9 mouse cellular contexts compared by ENCODE assay signal in genomic region chr15:95757169-95757568, GRCm38 (mm10). TPM values are rescaled to one million over a fixed set of nuclear protein-coding genes. Genes with fewer than 3 reads are reported as not detected.
DNase-seq lines count a peak whose midpoint lies in the region; ATAC-seq and TF ChIP-seq lines count a peak whose summit lies in the region.
"Had no signal": no experiment of that assay in that cellular context is flagged by ENCODE, and none has a peak within 500 bp of the region (broad histone marks: within the 10 kb centered on the region; RNA-seq: fewer than 3 reads in every experiment).

No protein-coding gene starts in this region.

- no peaks in the 10 kb centered on the region for H3K9me3 ChIP-seq in midbrain, embryonic 14.5 days (ENCODE audit: control insufficient read depth, low read length)
- H3K9me3 ChIP-seq in midbrain, embryonic 15.5 days = no peaks in the 10 kb centered on the region
- H3K9me3 ChIP-seq in embryonic facial prominence, embryonic 13.5 days = no peaks in the 10 kb centered on the region
- H3K9me3 ChIP-seq: liver, embryonic 15.5 days had no signal

- no peak overlapping the region for H3K4me2 ChIP-seq in midbrain, embryonic 14.5 days (ENCODE audit: low read length)
- H3K4me2 ChIP-seq in midbrain, embryonic 15.5 days = no peak overlapping the region
- no peak overlapping the region for H3K4me2 ChIP-seq in embryonic facial prominence, embryonic 13.5 days
- H3K4me2 ChIP-seq: liver, embryonic 15.5 days had no signal

- H3K4me1 ChIP-seq in midbrain, embryonic 14.5 days (ENCODE audit: control insufficient read depth, insufficient read depth, low read length) = no peaks in the 10 kb centered on the region
- H3K4me1 ChIP-seq in midbrain, embryonic 15.5 days = no peaks in the 10 kb centered on the region
- H3K4me1 ChIP-seq in embryonic facial prominence, embryonic 13.5 days = peaks cover 5% of the 10 kb centered on the region
- peaks cover 28% of the 10 kb centered on the region for H3K4me1 ChIP-seq in thymus, adult 2 months (replicated peaks; ENCODE audit: control insufficient read depth, insufficient read depth, low read length)
- H3K4me1 ChIP-seq: liver, embryonic 15.5 days had no signal

- no peak overlapping the region for H3K4me3 ChIP-seq in midbrain, embryonic 14.5 days (replicated peaks; ENCODE audit: low read depth, low read length)
- H3K4me3 ChIP-seq in midbrain, embryonic 15.5 days = no peak overlapping the region
- no peak overlapping the region for H3K4me3 ChIP-seq in embryonic facial prominence, embryonic 13.5 days
- no peak overlapping the region for H3K4me3 ChIP-seq in thymus, adult 2 months (ENCODE audit: control insufficient read depth, insufficient read depth, low read length)
- H3K4me3 ChIP-seq: liver, embryonic 15.5 days had no signal

- intact Hi-C loops in heart, postnatal 25 days (cut with DNase I) = no loop called here

- no peaks in the 10 kb centered on the region for H3K27me3 ChIP-seq in midbrain, embryonic 14.5 days (ENCODE audit: control insufficient read depth, insufficient read depth, low read length)
- no peaks in the 10 kb centered on the region; the same call in 1 of the 2 replicates for H3K27me3 ChIP-seq in midbrain, embryonic 15.5 days (replicated peaks)
- 0 out of 2 replicates have a peak, but pooled peaks cover 5% of the 10 kb centered on the region for H3K27me3 ChIP-seq in embryonic facial prominence, embryonic 13.5 days
- H3K27me3 ChIP-seq in thymus, adult 2 months (ENCODE audit: control insufficient read depth, insufficient read depth, low read length) = no peaks in the 10 kb centered on the region
- H3K27me3 ChIP-seq: liver, embryonic 15.5 days had no signal

- ATAC-seq in midbrain, embryonic 14.5 days (ENCODE audit: low FRiP score, low TSS enrichment) = no peak
- no peak for ATAC-seq in midbrain, embryonic 15.5 days (replicated peaks)
- ATAC-seq in embryonic facial prominence, embryonic 13.5 days (ENCODE audit: insufficient number of reproducible peaks, insufficient read depth, low FRiP score, low TSS enrichment, low read depth) = no peak

- TF ChIP-seq POLR2A in thymus, adult 2 months (IDR thresholded peaks at IDR 0.05; ENCODE audit: control insufficient read depth, extremely low read depth, insufficient read depth, low read length, poor library complexity) = peak; percentile 61

- WGBS in midbrain, embryonic 14.5 days = 73% methylated on average over 10 of the region's 10 CpGs
- 62% methylated on average over 10 of the region's 10 CpGs for WGBS in midbrain, embryonic 15.5 days
- WGBS in embryonic facial prominence, embryonic 13.5 days = 44% methylated on average over 10 of the region's 10 CpGs
- 5% methylated on average over 10 of the region's 10 CpGs for WGBS in thymus, adult 2 months

- no peaks in the 10 kb centered on the region for H3K36me3 ChIP-seq in midbrain, embryonic 14.5 days (ENCODE audit: control insufficient read depth, insufficient read depth, low read length)
- H3K36me3 ChIP-seq in midbrain, embryonic 15.5 days (replicated peaks) = no peaks in the 10 kb centered on the region
- H3K36me3 ChIP-seq in embryonic facial prominence, embryonic 13.5 days = no peaks in the 10 kb centered on the region
- H3K36me3 ChIP-seq in thymus, adult 2 months (ENCODE audit: control insufficient read depth, insufficient read depth, low read length) = no peaks in the 10 kb centered on the region
- H3K36me3 ChIP-seq: liver, embryonic 15.5 days had no signal

- 0 out of 2 replicates have a peak, but pooled peaks have one; percentile 17 for TF ChIP-seq CTCF in thymus, adult 2 months (IDR thresholded peaks at IDR 0.05; ENCODE audit: borderline replicate concordance, control insufficient read depth, extremely low read depth, insufficient read depth, low read length, poor library complexity)

- no peak overlapping the region for H3K27ac ChIP-seq in midbrain, embryonic 14.5 days (replicated peaks; ENCODE audit: low read depth, low read length)
- H3K27ac ChIP-seq in midbrain, embryonic 15.5 days = no peak overlapping the region
- 0 out of 2 replicates have a peak overlapping the region, but pooled peaks have one; percentile 3 for H3K27ac ChIP-seq in embryonic facial prominence, embryonic 13.5 days
- peak overlapping the region; percentile 98 for H3K27ac ChIP-seq in thymus, adult 2 months (ENCODE audit: control insufficient read depth, insufficient read depth, low read length)
- H3K27ac ChIP-seq: liver, embryonic 15.5 days had no signal

- DNase-seq in midbrain, embryonic 14.5 days = peak; percentile 67
- DNase-seq in heart, postnatal 25 days (ENCODE audit: low spot score) = peak; percentile 57
- peak; percentile 22 for DNase-seq in layer of hippocampus, adult 9-10 months (ENCODE audit: low spot score)
- peak; percentile 80 to 92 for DNase-seq in lung, postnatal 4 days
- DNase-seq in thymus, adult 2 months = peak; percentile 80
- DNase-seq in cerebellum, adult 9-11 months = no peak

- no peak overlapping the region for H3K9ac ChIP-seq in midbrain, embryonic 14.5 days (replicated peaks; ENCODE audit: low read length)
- H3K9ac ChIP-seq in midbrain, embryonic 15.5 days = no peak overlapping the region
- H3K9ac ChIP-seq in embryonic facial prominence, embryonic 13.5 days = no peak overlapping the region
- H3K9ac ChIP-seq: liver, embryonic 15.5 days had no signal

RNA-seq across cellular contexts. Expression of gene Ano6, which starts 33.5 kb away (rescaled TPM):
- polyA plus RNA-seq in midbrain, embryonic 14.5 days (2014; fragmentation: Nextera tagmentation; extraction: Ambion mirVana) = 17.7 and 27.8 TPM in 2 replicates
- 26.8 and 29.7 TPM in 2 replicates for polyA plus RNA-seq in midbrain, embryonic 15.5 days (2015; fragmentation: Nextera tagmentation; extraction: Ambion mirVana)
- 52.3 and 55.3 TPM in 2 replicates for polyA plus RNA-seq in embryonic facial prominence, embryonic 13.5 days (2015; fragmentation: Nextera tagmentation; extraction: Ambion mirVana)
- 10 to 100 TPM; 21.1 to 25.9 TPM for total RNA-seq in heart, postnatal 25 days (2021)
- 104 and 130 TPM in 2 replicates for polyA plus RNA-seq in thymus, adult 2 months (2012; rRNA removed)

Comparison
In these comparisons a context has a peak if more than half of its experiments do, and no peak if none do; other contexts are left out.
1. H3K27ac ChIP-seq: peak in embryonic facial prominence, embryonic 13.5 days (single experiment) and thymus, adult 2 months (single experiment); none in midbrain, embryonic 14.5 days (single experiment) and midbrain, embryonic 15.5 days (single experiment).